Mouse (Mus musculus): Measurements from ENCODE around the gene Scnn1a. TPM values are rescaled to one million over a fixed set of nuclear protein-coding genes. Genes with fewer than 3 reads are reported as not detected.

Scnn1a gene
- polyA plus RNA-seq, 1 experiment from 2014 or later, result 0.20 TPM

DNA sequence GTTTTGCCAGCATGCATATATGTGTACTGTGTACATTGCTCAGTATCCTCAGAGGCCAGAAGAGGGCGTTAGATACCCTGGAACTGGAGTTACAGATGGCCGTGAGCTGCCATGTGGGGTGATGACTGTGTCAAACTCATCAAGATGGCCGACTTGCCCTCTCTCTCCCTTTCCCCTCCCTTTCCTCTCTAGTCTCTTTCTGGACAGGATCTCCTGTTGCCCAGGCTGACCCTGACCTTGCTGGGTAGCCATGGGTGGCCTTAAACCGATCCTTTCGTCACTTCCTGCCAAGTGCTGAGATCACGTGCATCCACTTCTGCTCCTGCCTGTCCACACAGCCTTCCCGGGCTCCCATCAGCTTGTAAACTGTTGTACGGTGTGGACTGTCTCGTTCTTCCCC is 39.5 kb downstream of the Scnn1a start:
- H3K4me3 ChIP-seq, result no peak overlapping the region
- no peak overlapping the region for H3K27ac ChIP-seq
- H3K27me3 ChIP-seq (ENCODE audit: poor library complexity, severe bottlenecking), result peaks cover 67% of the 10 kb centered on the region
- H3K4me1 ChIP-seq, result peaks cover 59% of the 10 kb centered on the region
- WGBS, result 58% methylated on average over 9 of the region's 9 CpGs
- H3K36me3 ChIP-seq (replicated peaks), result peaks cover 43% of the 10 kb centered on the region
- DNase-seq (ENCODE audit: extremely low spot score, low spot score), result no peak
- H3K9me3 ChIP-seq, result no peaks in the 10 kb centered on the region

GRCm38 (mm10) chr6:125360846-125361245 is 40.4 kb downstream of the Scnn1a start:
- WGBS, result 51% methylated on average over 9 of the region's 9 CpGs
- Histone ChIP-seq H3K9me3 (no peaks in the 10 kb centered on the region), H3K36me3 (replicated peaks) (peaks cover 43% of the 10 kb centered on the region), H3K4me1 (peaks cover 50% of the 10 kb centered on the region), H3K27me3 (ENCODE audit: poor library complexity, severe bottlenecking) (peaks cover 69% of the 10 kb centered on the region), H3K27ac (no peak overlapping the region), H3K4me3 (no peak overlapping the region)
- DNase-seq (ENCODE audit: extremely low spot score, low spot score), result no peak

DNA sequence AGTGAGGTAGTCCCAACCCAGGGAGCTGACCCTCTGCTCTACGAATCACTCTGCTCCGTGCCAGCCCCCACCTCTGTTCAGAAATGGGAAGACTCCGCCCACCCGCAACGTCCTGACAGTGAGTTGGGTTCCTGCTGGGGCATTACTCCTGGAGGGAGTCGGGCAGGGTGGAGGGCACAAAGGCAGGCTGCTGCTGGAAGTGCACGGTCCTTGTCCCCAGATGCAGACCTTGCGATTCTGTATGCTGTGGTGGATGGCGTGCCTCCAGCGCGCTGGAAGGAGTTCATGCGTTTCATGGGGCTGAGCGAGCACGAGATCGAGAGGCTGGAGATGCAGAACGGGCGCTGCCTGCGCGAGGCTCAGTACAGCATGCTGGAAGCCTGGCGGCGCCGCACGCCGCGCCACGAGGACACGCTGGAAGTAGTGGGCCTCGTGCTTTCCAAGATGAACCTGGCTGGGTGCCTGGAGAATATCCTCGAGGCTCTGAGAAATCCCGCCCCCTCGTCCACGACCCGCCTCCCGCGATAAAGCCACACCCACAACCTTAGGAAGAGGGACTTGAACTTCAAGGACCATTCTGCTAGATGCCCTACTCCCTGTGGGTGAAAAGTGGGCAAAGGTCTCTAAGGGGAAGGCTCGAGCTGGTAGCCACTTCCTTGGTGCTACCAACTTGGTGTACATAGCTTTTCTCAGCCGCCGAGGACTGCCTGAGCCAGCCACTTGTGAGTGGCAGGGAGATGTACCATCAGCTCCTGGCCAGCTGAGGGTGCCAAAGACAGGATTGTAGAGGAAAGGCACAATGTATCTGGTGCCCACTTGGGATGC is 41.2 kb downstream of the Scnn1a start:
- Histone ChIP-seq H3K9me3 (no peaks in the 10 kb centered on the region), H3K36me3 (replicated peaks) (peaks cover 43% of the 10 kb centered on the region), H3K27ac (peak overlapping the region; percentile 44; the same call in 1 of the 2 replicates), H3K4me1 (peaks cover 44% of the 10 kb centered on the region), H3K27me3 (ENCODE audit: poor library complexity, severe bottlenecking) (peaks cover 71% of the 10 kb centered on the region), H3K4me3 (peak overlapping the region; percentile 40)
- DNase-seq (ENCODE audit: extremely low spot score, low spot score), result no peak
- WGBS, result 15% methylated on average over 38 of the region's 38 CpGs

DNA sequence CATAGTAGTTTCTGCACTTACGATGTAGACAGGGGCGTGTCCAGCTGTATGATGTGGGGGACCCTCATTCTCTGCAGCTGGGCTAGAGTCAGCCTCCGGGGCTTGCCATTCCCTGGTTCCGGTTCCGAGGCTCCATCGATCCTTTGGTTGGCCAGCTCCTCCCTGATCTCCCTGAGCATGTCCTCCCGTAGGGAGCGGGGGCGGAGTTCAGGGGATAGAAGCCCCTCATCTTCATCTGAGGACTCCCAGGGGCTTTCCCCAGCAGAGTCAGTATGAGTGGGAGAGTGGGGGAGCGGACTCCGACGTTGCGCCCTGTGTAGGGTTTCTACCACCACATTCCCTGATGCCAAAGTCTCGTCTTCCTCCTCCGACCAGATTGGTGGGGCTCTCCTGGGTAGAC is 42.6 kb downstream of the Scnn1a start:
- 14% methylated on average over 15 of the region's 15 CpGs for WGBS
- Histone ChIP-seq H3K9me3 (no peaks in the 10 kb centered on the region), H3K36me3 (replicated peaks) (peaks cover 32% of the 10 kb centered on the region)

GRCm38 (mm10) chr6:125363451-125364242 is 43.2 kb downstream of the Scnn1a start:
- peaks cover 56% of the 10 kb centered on the region for H3K4me1 ChIP-seq
- DNase-seq (ENCODE audit: extremely low spot score, low spot score), result no peak
- peaks cover 26% of the 10 kb centered on the region for H3K36me3 ChIP-seq (replicated peaks)
- no peak overlapping the region for H3K27ac ChIP-seq
- H3K4me3 ChIP-seq, result peak overlapping the region; percentile 13
- peaks cover 72% of the 10 kb centered on the region for H3K27me3 ChIP-seq (ENCODE audit: poor library complexity, severe bottlenecking)
- H3K9me3 ChIP-seq, result no peaks in the 10 kb centered on the region
- whole genome bisulfite sequencing, result 6% methylated on average over 23 of the region's 23 CpGs

More for the DNA sequence above, 42.6 kb downstream of the Scnn1a start:
- Histone ChIP-seq H3K4me1 (peaks cover 49% of the 10 kb centered on the region), H3K27me3 (ENCODE audit: poor library complexity, severe bottlenecking) (peaks cover 72% of the 10 kb centered on the region), H3K27ac (no peak overlapping the region), H3K4me3 (peak overlapping the region; percentile 13)
- no peak for DNase-seq (ENCODE audit: extremely low spot score, low spot score)

GRCm38 (mm10) chr6:125364448-125364847 is 44.0 kb downstream of the Scnn1a start:
- H3K4me1 ChIP-seq, result peaks cover 61% of the 10 kb centered on the region
- peaks cover 66% of the 10 kb centered on the region for H3K27me3 ChIP-seq (ENCODE audit: poor library complexity, severe bottlenecking)
- H3K4me3 ChIP-seq, result peak overlapping the region; percentile 6; the same call in 1 of the 2 replicates
- WGBS, result 9% methylated on average over 8 of the region's 8 CpGs
- H3K36me3 ChIP-seq (replicated peaks), result peaks cover 18% of the 10 kb centered on the region
- H3K27ac ChIP-seq, result no peak overlapping the region
- H3K9me3 ChIP-seq, result no peaks in the 10 kb centered on the region
- DNase-seq (ENCODE audit: extremely low spot score, low spot score), result no peak

- no peak overlapping the region for H3K4me3 ChIP-seq
- H3K27me3 ChIP-seq (ENCODE audit: poor library complexity, severe bottlenecking), result peaks cover 57% of the 10 kb centered on the region
- WGBS, result 87% methylated on average over 5 of the region's 5 CpGs
- no peak for DNase-seq (ENCODE audit: extremely low spot score, low spot score)
- H3K27ac ChIP-seq, result no peak overlapping the region
- peaks cover 62% of the 10 kb centered on the region for H3K4me1 ChIP-seq
- no peaks in the 10 kb centered on the region for H3K9me3 ChIP-seq
- H3K36me3 ChIP-seq (replicated peaks), result peaks cover 12% of the 10 kb centered on the region
Measured at GRCm38 (mm10) chr6:125365522-125365921, 45.1 kb downstream of the Scnn1a start.

GRCm38 (mm10) chr6:125366133-125366532 is 45.7 kb downstream of the Scnn1a start:
- DNase-seq (ENCODE audit: extremely low spot score, low spot score), result no peak
- peaks cover 51% of the 10 kb centered on the region for H3K27me3 ChIP-seq (ENCODE audit: poor library complexity, severe bottlenecking)
- H3K9me3 ChIP-seq, result no peaks in the 10 kb centered on the region
- H3K4me3 ChIP-seq, result no peak overlapping the region
- H3K36me3 ChIP-seq (replicated peaks), result peaks cover 8% of the 10 kb centered on the region
- H3K27ac ChIP-seq, result no peak overlapping the region
- WGBS, result 80% methylated on average over 1 of the region's 1 CpGs
- H3K4me1 ChIP-seq, result peaks cover 57% of the 10 kb centered on the region

- H3K36me3 ChIP-seq (replicated peaks), result no peaks in the 10 kb centered on the region
- 0 out of 2 replicates have a peak overlapping the region, but pooled peaks have one; percentile 44 for H3K27ac ChIP-seq
- 52% methylated on average over 4 of the region's 4 CpGs for WGBS
- H3K4me1 ChIP-seq, result peaks cover 45% of the 10 kb centered on the region
- H3K9me3 ChIP-seq, result no peaks in the 10 kb centered on the region
- DNase-seq (ENCODE audit: extremely low spot score, low spot score), result no peak
- H3K27me3 ChIP-seq (ENCODE audit: poor library complexity, severe bottlenecking), result peaks cover 47% of the 10 kb centered on the region
- no peak overlapping the region for H3K4me3 ChIP-seq
Measured at GRCm38 (mm10) chr6:125367758-125368371, 47.4 kb downstream of the Scnn1a start.

DNA sequence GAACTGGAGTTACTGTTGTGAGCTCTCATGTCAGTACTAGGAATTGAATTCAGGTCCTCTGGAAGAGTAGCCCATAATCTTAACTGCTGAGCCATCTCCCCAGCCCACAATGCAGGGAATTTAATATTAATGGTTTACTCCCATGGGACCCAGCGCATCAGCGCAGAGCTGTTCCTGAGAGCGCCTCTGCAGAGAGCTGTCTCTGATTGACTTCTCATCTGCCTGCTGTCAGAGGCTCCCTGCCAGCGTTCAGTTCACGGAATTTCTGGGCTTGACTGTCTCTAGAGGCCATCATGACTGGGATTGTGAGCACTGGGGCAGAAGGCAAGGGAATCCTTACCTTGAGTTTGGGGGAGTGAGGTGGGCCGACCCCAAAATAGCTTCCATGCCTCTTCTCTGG is 56.6 kb downstream of the Scnn1a start:
- Histone ChIP-seq H3K4me3 (no peak overlapping the region), H3K27me3 (ENCODE audit: poor library complexity, severe bottlenecking) (peaks cover 89% of the 10 kb centered on the region), H3K36me3 (replicated peaks) (no peaks in the 10 kb centered on the region), H3K4me1 (peaks cover 30% of the 10 kb centered on the region), H3K9me3 (no peaks in the 10 kb centered on the region), H3K27ac (no peak overlapping the region)
- DNase-seq (ENCODE audit: extremely low spot score, low spot score), result no peak
- 60% methylated on average over 6 of the region's 6 CpGs for WGBS

DNA sequence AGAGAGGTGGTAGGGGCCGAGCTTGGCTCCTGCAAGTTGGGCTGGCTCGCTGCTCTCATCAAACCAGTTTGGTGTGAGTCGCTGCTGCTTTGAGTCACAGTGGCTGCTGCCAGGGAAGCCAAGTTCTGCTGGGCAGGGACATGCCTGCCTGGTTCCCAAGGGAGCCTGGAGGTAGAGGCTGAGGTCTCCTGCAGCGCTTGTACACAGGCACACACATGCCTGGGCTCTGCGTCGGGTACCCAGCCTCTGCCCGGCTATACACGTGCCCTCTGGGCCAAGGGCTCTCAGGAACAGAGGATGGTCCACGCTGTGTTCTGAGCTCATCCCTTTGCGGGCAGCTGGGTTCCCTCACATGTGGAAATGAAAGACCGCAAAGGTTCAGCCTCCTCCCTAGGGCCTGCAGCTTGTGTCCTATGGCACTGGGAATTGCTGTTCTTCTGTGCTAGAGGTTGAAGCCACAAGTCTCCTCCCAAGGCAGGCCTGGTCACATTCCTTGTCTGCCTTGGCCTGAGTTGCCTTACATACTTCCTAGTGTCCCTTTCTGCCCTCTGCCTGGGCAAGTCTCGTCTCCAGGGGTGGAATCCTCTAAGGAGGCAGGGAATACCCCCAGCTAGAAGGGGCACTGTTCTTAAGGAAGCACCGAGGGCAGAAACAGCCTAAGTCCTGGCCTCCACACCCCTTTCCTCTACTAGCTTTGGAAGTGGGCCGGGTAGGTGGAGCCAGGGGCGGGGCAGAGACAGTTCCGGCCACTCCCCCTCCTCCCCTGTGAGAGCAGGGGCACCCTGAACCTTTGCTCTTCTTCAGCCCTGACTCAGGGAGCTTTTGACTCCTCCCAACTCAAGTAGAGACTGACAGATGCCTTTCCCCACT is 57.4 kb downstream of the Scnn1a start:
- no peaks in the 10 kb centered on the region for H3K36me3 ChIP-seq (replicated peaks)
- no peak overlapping the region for H3K27ac ChIP-seq
- no peak for DNase-seq (ENCODE audit: extremely low spot score, low spot score)
- H3K4me1 ChIP-seq, result peaks cover 30% of the 10 kb centered on the region
- WGBS, result 37% methylated on average over 16 of the region's 16 CpGs
- peak overlapping the region; percentile 15; the same call in 1 of the 2 replicates for H3K4me3 ChIP-seq
- peaks cover 89% of the 10 kb centered on the region for H3K27me3 ChIP-seq (ENCODE audit: poor library complexity, severe bottlenecking)
- no peaks in the 10 kb centered on the region for H3K9me3 ChIP-seq

- H3K27me3 ChIP-seq (ENCODE audit: poor library complexity, severe bottlenecking), result peaks cover 83% of the 10 kb centered on the region
- WGBS, result 11% methylated on average over 6 of the region's 6 CpGs
- no peak for DNase-seq (ENCODE audit: extremely low spot score, low spot score)
Measured at GRCm38 (mm10) chr6:125378621-125379020, 58.2 kb downstream of the Scnn1a start.

More at GRCm38 (mm10) chr6:125378621-125379020, 58.2 kb downstream of the Scnn1a start:
- Histone ChIP-seq H3K9me3 (no peaks in the 10 kb centered on the region), H3K4me1 (peaks cover 30% of the 10 kb centered on the region), H3K27ac (no peak overlapping the region), H3K36me3 (replicated peaks) (no peaks in the 10 kb centered on the region), H3K4me3 (0 out of 2 replicates have a peak overlapping the region, but pooled peaks have one; percentile 15)
